Mouse (Mus musculus) bone marrow macrophage, adult 2 months (primary cell): ENCODE measurements at regions not wholly inside any gene's neighbourhood (a gene's known extent, or its start where the extent isn't known, plus 50 kb on each side); places are given as distances from the start of the nearest gene placed in this dataset.

Experiments
- H3K27ac ChIP-seq: 2 replicates; pipeline ENCODE4 v1.5.1; 2012; ENCODE audit warnings: low read depth, low read length; ENCODE audit not compliant: insufficient read depth
- H3K4me1 ChIP-seq: 2 replicates; pipeline ENCODE4 v1.6.1; 2012; ENCODE audit warnings: low read length; ENCODE audit not compliant: control insufficient read depth, insufficient read depth
- H3K4me3 ChIP-seq: 2 replicates; pipeline ENCODE4 v1.5.1; 2012; ENCODE audit warnings: mild to moderate bottlenecking, low read length, moderate library complexity; ENCODE audit not compliant: insufficient read depth
- CTCF ChIP-seq: IDR thresholded peaks from 2 replicates; pipeline ENCODE4 v1.5.1; 2012; ENCODE audit warnings: low read depth, mild to moderate bottlenecking, low read length, moderate library complexity
- POLR2A ChIP-seq: IDR thresholded peaks from 2 replicates; pipeline ENCODE4 v1.6.1; 2012; ENCODE audit warnings: mild to moderate bottlenecking, low read depth, low read length, borderline replicate concordance

GRCm38 (mm10) chr1:128671495-128671894 is 79.4 kb upstream of the Cxcr4 start:
- Histone ChIP-seq H3K4me1 (no peaks in the 10 kb centered on the region; the same call in 1 of the 2 replicates), H3K27ac (no peak overlapping the region), H3K4me3 (no peak overlapping the region)
- TF ChIP-seq CTCF (no peak), POLR2A (no peak)

- H3K4me1 ChIP-seq = no peaks in the 10 kb centered on the region; the same call in 1 of the 2 replicates
- H3K4me3 ChIP-seq = no peak overlapping the region
- no peak for TF ChIP-seq CTCF
- TF ChIP-seq POLR2A = no peak
- no peak overlapping the region for H3K27ac ChIP-seq
Observed at GRCm38 (mm10) chr1:128671016-128671415, 78.9 kb upstream of the Cxcr4 start.

- TF ChIP-seq POLR2A (no peak), CTCF (no peak)
- H3K4me1 ChIP-seq = no peaks in the 10 kb centered on the region
- no peak overlapping the region for H3K4me3 ChIP-seq
- H3K27ac ChIP-seq = no peak overlapping the region
Observed at GRCm38 (mm10) chr1:128669241-128669666, 77.2 kb upstream of the Cxcr4 start.

- TF ChIP-seq CTCF (no peak), POLR2A (no peak)
- Histone ChIP-seq H3K4me3 (no peak overlapping the region), H3K4me1 (no peaks in the 10 kb centered on the region), H3K27ac (no peak overlapping the region)
Observed at GRCm38 (mm10) chr1:128668718-128669117, 76.6 kb upstream of the Cxcr4 start.

GRCm38 (mm10) chr1:128667121-128667762 is 75.1 kb upstream of the Cxcr4 start:
- Histone ChIP-seq H3K27ac (no peak overlapping the region), H3K4me1 (no peaks in the 10 kb centered on the region), H3K4me3 (no peak overlapping the region)
- TF ChIP-seq CTCF (no peak), POLR2A (no peak)

- Histone ChIP-seq H3K4me1 (no peaks in the 10 kb centered on the region), H3K27ac (no peak overlapping the region), H3K4me3 (no peak overlapping the region)
- TF ChIP-seq POLR2A (no peak), CTCF (no peak)
Observed at GRCm38 (mm10) chr1:128663207-128663606, 71.1 kb upstream of the Cxcr4 start.

- TF ChIP-seq CTCF (no peak), POLR2A (no peak)
- no peak overlapping the region for H3K4me3 ChIP-seq
- H3K27ac ChIP-seq = no peak overlapping the region
- no peaks in the 10 kb centered on the region for H3K4me1 ChIP-seq
Observed at GRCm38 (mm10) chr1:128659857-128660256, 67.8 kb upstream of the Cxcr4 start.

- Histone ChIP-seq H3K27ac (no peak overlapping the region), H3K4me3 (no peak overlapping the region)
- TF ChIP-seq POLR2A = no peak
- TF ChIP-seq CTCF = no peak
Observed at GRCm38 (mm10) chr1:128658802-128659201, 66.7 kb upstream of the Cxcr4 start.

GRCm38 (mm10) chr1:128654099-128654862 is 62.2 kb upstream of the Cxcr4 start:
- Histone ChIP-seq H3K4me3 (no peak overlapping the region), H3K4me1 (no peaks in the 10 kb centered on the region), H3K27ac (no peak overlapping the region)
- TF ChIP-seq POLR2A (no peak), CTCF (no peak)

More at GRCm38 (mm10) chr1:128658802-128659201, 66.7 kb upstream of the Cxcr4 start:
- H3K4me1 ChIP-seq = no peaks in the 10 kb centered on the region

GRCm38 (mm10) chr1:128650596-128650995 is 58.5 kb upstream of the Cxcr4 start:
- TF ChIP-seq POLR2A (no peak), CTCF (no peak)

More at GRCm38 (mm10) chr1:128650596-128650995, 58.5 kb upstream of the Cxcr4 start:
- Histone ChIP-seq H3K27ac (no peak overlapping the region), H3K4me3 (no peak overlapping the region), H3K4me1 (no peaks in the 10 kb centered on the region)
